Mouse (Mus musculus): ENCODE results near the gene Cc2d2b.

Gene Cc2d2b

GRCm38 (mm10) chr19:40832361-40832760 lies 83.8 kb downstream of the Cc2d2b start:
- no peak for DNase-seq (ENCODE audit: low spot score)

- no peak for DNase-seq (ENCODE audit: low spot score)
Measured at GRCm38 (mm10) chr19:40834436-40834835, 85.9 kb downstream of the Cc2d2b start.

GRCm38 (mm10) chr19:40838205-40838604 lies 89.7 kb downstream of the Cc2d2b start:
- DNase-seq (ENCODE audit: low spot score): no peak

GRCm38 (mm10) chr19:40840303-40840702 lies 91.8 kb downstream of the Cc2d2b start:
- DNase-seq (ENCODE audit: low spot score): no peak

GRCm38 (mm10) chr19:40841083-40841482 lies 92.5 kb downstream of the Cc2d2b start:
- no peak for DNase-seq (ENCODE audit: low spot score)

GRCm38 (mm10) chr19:40841593-40841992 lies 93.0 kb downstream of the Cc2d2b start:
- no peak for DNase-seq (ENCODE audit: low spot score)

- DNase-seq (ENCODE audit: low spot score): no peak
Measured at GRCm38 (mm10) chr19:40844731-40845130, 96.2 kb downstream of the Cc2d2b start.

- no peak for DNase-seq (ENCODE audit: low spot score)
Measured at GRCm38 (mm10) chr19:40849391-40849790, 100.8 kb downstream of the Cc2d2b start.

GRCm38 (mm10) chr19:40859555-40859954 lies 111.0 kb downstream of the Cc2d2b start:
- no peak for DNase-seq (ENCODE audit: low spot score)

GRCm38 (mm10) chr19:40868284-40868683 lies 119.7 kb downstream of the Cc2d2b start:
- no peak for DNase-seq (ENCODE audit: low spot score)

GRCm38 (mm10) chr19:40869425-40870105 lies 121.0 kb downstream of the Cc2d2b start:
- no peak for DNase-seq (ENCODE audit: low spot score)

GRCm38 (mm10) chr19:40872955-40873665 lies 124.6 kb downstream of the Cc2d2b start:
- DNase-seq (ENCODE audit: low spot score): peak; percentile 95
